Mouse (Mus musculus) CH12.LX (cell line): ENCODE measurements around the gene Cd86. TPM values are rescaled to one million over a fixed set of nuclear protein-coding genes. Genes with fewer than 3 reads are reported as not detected.

Experiments used
- DNase-seq: peaks from one replicate; pipeline ENCODE4 v3.0.0-alpha.2; 2013; ENCODE audit errors: extremely low read depth
- H3K27ac ChIP-seq: 2 replicates; pipeline ENCODE4 v1.5.1; 2012; ENCODE audit warnings: low read depth, mild to moderate bottlenecking, control low read depth, moderate library complexity; ENCODE audit not compliant: insufficient read depth
- H3K27me3 ChIP-seq: replicated peaks from 2 replicates; pipeline ENCODE3; 2012; ENCODE audit warnings: inconsistent platforms
- H3K36me3 ChIP-seq, 2 experiments: replicated peaks in 1 of 2; 2 replicates each; pipeline versions ENCODE3 to v1.6.1; 2012; ENCODE audit warnings: inconsistent platforms in 1 of 2, low read length in 1 of 2, mild to moderate bottlenecking in 1 of 2, mixed read lengths in 1 of 2, moderate library complexity in 1 of 2; ENCODE audit not compliant: control insufficient read depth in 1 of 2, insufficient read depth in 1 of 2
- H3K4me1 ChIP-seq, 2 experiments: 2 replicates each; pipeline ENCODE4 v1.6.1; 2012; ENCODE audit warnings: inconsistent platforms in 1 of 2, moderate library complexity in 1 of 2; ENCODE audit not compliant: insufficient read depth in 2 of 2, control insufficient read depth in 1 of 2
- H3K4me2 ChIP-seq: 2 replicates; pipeline ENCODE4 v1.6.1; 2012; ENCODE audit warnings: low read depth, mild to moderate bottlenecking, control low read depth; ENCODE audit not compliant: poor library complexity, insufficient read depth, severe bottlenecking
- H3K4me3 ChIP-seq, 3 experiments: fragments of 150-350 bp in 1 of 3; sonication (generic) in 1 of 3; replicated peaks in 1 of 3; 2 replicates each; pipeline versions ENCODE3 to v1.5.1; 2011 to 2012; ENCODE audit warnings: low read depth in 2 of 3, low read length in 2 of 3, mild to moderate bottlenecking in 2 of 3, moderate library complexity in 2 of 3, control low read depth in 1 of 3, improper control_type of control experiment in 1 of 3, inconsistent platforms in 1 of 3, mixed read lengths in 1 of 3; ENCODE audit not compliant: poor library complexity in 1 of 3
- H3K79me2 ChIP-seq: replicated peaks from 2 replicates; pipeline ENCODE4 v1.6.1; 2012; ENCODE audit warnings: mild to moderate bottlenecking, moderate library complexity; ENCODE audit not compliant: control insufficient read depth, poor library complexity, insufficient read depth, severe bottlenecking; ENCODE audit errors: extremely low read depth
- H3K9ac ChIP-seq: 2 replicates; pipeline ENCODE4 v1.6.1; 2012; ENCODE audit warnings: low read depth, mild to moderate bottlenecking, control low read depth, moderate library complexity; ENCODE audit not compliant: insufficient read depth
- H3K9me3 ChIP-seq: replicated peaks from 2 replicates; pipeline ENCODE3; 2012; ENCODE audit warnings: low read length, inconsistent platforms, mixed read lengths
- BHLHE40 ChIP-seq: IDR thresholded peaks from 2 replicates; pipeline ENCODE4 v1.6.1; 2011; ENCODE audit warnings: mild to moderate bottlenecking, low read depth, low read length, improper control_type of control experiment
- CHD1 ChIP-seq: IDR thresholded peaks from 2 replicates; pipeline ENCODE4 v1.6.1; 2012; ENCODE audit warnings: low read depth, low read length, improper control_type of control experiment, inconsistent platforms
- CHD2 ChIP-seq: IDR thresholded peaks from 2 replicates; pipeline ENCODE4 v1.6.1; 2011; ENCODE audit warnings: low read length, improper control_type of control experiment
- CTCF ChIP-seq, 2 experiments: IDR thresholded peaks in 1 of 2; conservative IDR thresholded peaks in 1 of 2; 2 replicates each; pipeline ENCODE4 v1.5.1; 2011 to 2012; ENCODE audit warnings: low read depth in 2 of 2, low read length in 2 of 2, improper control_type of control experiment in 1 of 2, inconsistent platforms in 1 of 2, mild to moderate bottlenecking in 1 of 2, moderate library complexity in 1 of 2
- EP300 ChIP-seq: IDR thresholded peaks from 2 replicates; pipeline ENCODE4 v1.6.1; 2011; ENCODE audit warnings: low read length, improper control_type of control experiment
- ETS1 ChIP-seq: conservative IDR thresholded peaks from 2 replicates; pipeline ENCODE4 v1.6.1; 2012; ENCODE audit warnings: low read depth, mild to moderate bottlenecking, inconsistent platforms, low read length, improper control_type of control experiment, moderate library complexity
- HCFC1 ChIP-seq: IDR thresholded peaks from 2 replicates; pipeline ENCODE4 v1.6.1; 2012; ENCODE audit warnings: low read depth, mild to moderate bottlenecking, inconsistent platforms, low read length, improper control_type of control experiment
- IRF4 ChIP-seq: IDR thresholded peaks from 2 replicates; pipeline ENCODE4 v1.6.1; 2014; ENCODE audit warnings: low read depth, mild to moderate bottlenecking, inconsistent platforms, low read length, improper control_type of control experiment
- JUND ChIP-seq: conservative IDR thresholded peaks from 2 replicates; pipeline ENCODE4 v1.6.1; 2011; ENCODE audit warnings: low read depth, low read length, improper control_type of control experiment
- KAT2A ChIP-seq: IDR thresholded peaks from 2 replicates; pipeline ENCODE4 v1.6.1; 2012; ENCODE audit warnings: low read length, improper control_type of control experiment, inconsistent platforms; ENCODE audit not compliant: insufficient replicate concordance
- MAFK ChIP-seq: IDR thresholded peaks from 2 replicates; pipeline ENCODE4 v1.6.1; 2011; ENCODE audit warnings: low read length, improper control_type of control experiment; ENCODE audit not compliant: insufficient replicate concordance
- MAX ChIP-seq: IDR thresholded peaks from 2 replicates; pipeline ENCODE4 v1.6.1; 2011; ENCODE audit warnings: low read length, improper control_type of control experiment
- MAZ ChIP-seq: IDR thresholded peaks from 2 replicates; pipeline ENCODE4 v1.6.1; 2012; ENCODE audit warnings: low read depth, mild to moderate bottlenecking, inconsistent platforms, low read length, improper control_type of control experiment, moderate library complexity
- MEF2A ChIP-seq: IDR thresholded peaks from 2 replicates; pipeline ENCODE4 v1.6.1; 2014; ENCODE audit warnings: low read depth, mild to moderate bottlenecking, inconsistent platforms, low read length, improper control_type of control experiment, borderline replicate concordance
- MXI1 ChIP-seq: IDR thresholded peaks from 2 replicates; pipeline ENCODE4 v1.6.1; 2011; ENCODE audit warnings: mild to moderate bottlenecking, low read depth, low read length, improper control_type of control experiment
- NRF1 ChIP-seq: IDR thresholded peaks from 2 replicates; pipeline ENCODE4 v1.6.1; 2014; ENCODE audit warnings: low read depth, mild to moderate bottlenecking, inconsistent platforms, low read length, improper control_type of control experiment, moderate library complexity
- PAX5 ChIP-seq: IDR thresholded peaks from 2 replicates; pipeline ENCODE4 v1.6.1; 2012; ENCODE audit warnings: low read length, inconsistent platforms, mixed read lengths
- POLR2A ChIP-seq: IDR thresholded peaks from 2 replicates; pipeline ENCODE4 v1.6.1; 2011; ENCODE audit warnings: low read depth, mild to moderate bottlenecking, improper control_type of control experiment, low read length
- RAD21 ChIP-seq: IDR thresholded peaks from 2 replicates; pipeline ENCODE4 v1.6.1; 2011; ENCODE audit warnings: low read depth, mild to moderate bottlenecking, low read length, improper control_type of control experiment, moderate library complexity
- RCOR1 ChIP-seq: conservative IDR thresholded peaks from 2 replicates; pipeline ENCODE4 v1.6.1; 2012; ENCODE audit warnings: low read depth, mild to moderate bottlenecking, inconsistent platforms, low read length, improper control_type of control experiment
- SIN3A ChIP-seq: IDR thresholded peaks from 2 replicates; pipeline ENCODE4 v1.6.1; 2012; ENCODE audit warnings: low read length, improper control_type of control experiment, inconsistent platforms
- SMC3 ChIP-seq: IDR thresholded peaks from 2 replicates; pipeline ENCODE4 v1.6.1; 2011; ENCODE audit warnings: low read depth, low read length, improper control_type of control experiment
- TBP ChIP-seq: conservative IDR thresholded peaks from 2 replicates; pipeline ENCODE4 v1.6.1; 2011; ENCODE audit warnings: low read depth, low read length, improper control_type of control experiment
- TCF12 ChIP-seq: IDR thresholded peaks from 2 replicates; pipeline ENCODE4 v1.6.1; 2014; ENCODE audit warnings: low read depth, mild to moderate bottlenecking, inconsistent platforms, low read length, improper control_type of control experiment
- UBTF ChIP-seq: IDR thresholded peaks from 2 replicates; pipeline ENCODE4 v1.6.1; 2012; ENCODE audit warnings: low read depth, mild to moderate bottlenecking, inconsistent platforms, low read length, improper control_type of control experiment, moderate library complexity
- USF1 ChIP-seq: IDR thresholded peaks from 2 replicates; pipeline ENCODE4 v1.6.1; 2014; ENCODE audit warnings: low read depth, mild to moderate bottlenecking, inconsistent platforms, low read length, improper control_type of control experiment
- USF2 ChIP-seq: conservative IDR thresholded peaks from 2 replicates; pipeline ENCODE4 v1.6.1; 2011; ENCODE audit warnings: low read depth, low read length, improper control_type of control experiment
- ZKSCAN1 ChIP-seq: IDR thresholded peaks from 2 replicates; pipeline ENCODE4 v1.6.1; 2012; ENCODE audit warnings: low read depth, inconsistent platforms, low read length, improper control_type of control experiment, borderline replicate concordance
- ZMIZ1 ChIP-seq: IDR thresholded peaks from 2 replicates; pipeline ENCODE4 v1.6.1; 2012; ENCODE audit warnings: low read depth, mild to moderate bottlenecking, inconsistent platforms, low read length, improper control_type of control experiment
- ZNF384 ChIP-seq: IDR thresholded peaks from 2 replicates; pipeline ENCODE4 v1.6.1; 2012; ENCODE audit warnings: low read depth, low read length, improper control_type of control experiment, inconsistent platforms
- dilution Hi-C: fragments of 300-500 bp; cut with MboI; formaldehyde crosslinking; loops from 2 replicates; pipeline ENCODE4 v1.14.3; 2020; ENCODE audit warnings: low sequenced_read_pairs; ENCODE audit not compliant: extremely low pct_unique_long_range_greater_than_20kb, extremely low pct_ligation_motif_present
- in situ Hi-C: fragments of 300-500 bp; cut with MboI; formaldehyde crosslinking; loops from 3 replicates; pipeline ENCODE4 v1.14.3; 2019; ENCODE audit warnings: low sequenced_read_pairs, low pct_ligation_motif_present, low pct_unique_long_range_greater_than_20kb, mixed read lengths
- polyA plus RNA-seq: library from polyadenylated mRNA; unstranded; fragments of >175 nt; gene quantifications from 2 replicates; pipeline ENCODE4 v1.2.1, GENCODE M21; 2012; ENCODE audit warnings: low read depth; ENCODE audit not compliant: insufficient read length
- total RNA-seq, 2 experiments: library from RNA; depleted of rRNA; stranded (reverse); fragments of 300-350 nt in 1 of 2; fragments of >200 nt in 1 of 2; gene quantifications; 2 replicates each; pipeline ENCODE4 v1.2.3; 2012 to 2014

The Cd86 gene
- total and polyA plus RNA-seq, 3 experiments = 102 to 191 (median 113) TPM

DNA sequence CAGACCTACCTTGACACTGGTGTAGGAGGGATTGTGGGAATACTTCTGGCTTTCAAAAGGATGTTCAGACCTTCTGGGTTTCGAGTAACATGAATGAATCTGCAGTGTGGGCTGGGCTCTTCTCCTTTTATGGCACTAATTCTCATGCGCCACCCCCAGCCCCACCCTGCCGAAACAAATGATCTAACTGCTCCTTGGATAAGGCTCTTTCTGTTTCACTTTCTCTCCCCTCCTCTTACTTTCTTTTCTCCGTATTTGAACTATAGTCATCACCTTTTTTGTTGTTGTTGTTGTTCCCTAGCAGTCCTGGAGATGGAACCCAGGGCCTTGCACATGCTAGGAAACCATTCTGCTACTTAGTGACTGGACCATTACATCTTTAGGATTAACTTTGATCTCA, 67.6 kb downstream of the Cd86 start:
- peak overlapping the region in 2 of 3 experiments; percentile 6 to 48 for H3K4me3 ChIP-seq
- peaks cover 13 to 29% of the 10 kb centered on the region in 2 experiments for H3K36me3 ChIP-seq
- in situ Hi-C loops = no loop called here
- no peaks in the 10 kb centered on the region for H3K27me3 ChIP-seq
- no peaks in the 10 kb centered on the region for H3K79me2 ChIP-seq
- H3K4me1 ChIP-seq = peaks cover 8 to 23% of the 10 kb centered on the region in 2 experiments
- H3K9ac ChIP-seq = peak overlapping the region; percentile 58
- peak; percentile 49 for DNase-seq
- H3K4me2 ChIP-seq = peak overlapping the region; percentile 77
- H3K9me3 ChIP-seq = no peaks in the 10 kb centered on the region
- H3K27ac ChIP-seq = peak overlapping the region; percentile 13; the same call in 1 of the 2 replicates
- TF ChIP-seq CHD2 = no peak
- no peak for TF ChIP-seq MAFK
- no peak for TF ChIP-seq BHLHE40
- TF ChIP-seq JUND = no peak
- TF ChIP-seq PAX5 = no peak
- TF ChIP-seq KAT2A = no peak
- peak; percentile 40 for TF ChIP-seq SMC3
- TF ChIP-seq ZMIZ1 = no peak
- no peak for TF ChIP-seq SIN3A
- TF ChIP-seq RAD21 = peak; percentile 13
- TF ChIP-seq EP300 = no peak; the same call in 1 of the 2 replicates
- TF ChIP-seq CHD1 = no peak
- TF ChIP-seq HCFC1 = no peak
- TF ChIP-seq USF1 = no peak
- TF ChIP-seq ZKSCAN1 = no peak
- TF ChIP-seq TCF12 = no peak
- TF ChIP-seq ETS1 = peak; percentile 79
- TF ChIP-seq USF2 = no peak
- peak in 1 of 2 experiments; percentile 13; a peak in 1 of 4 replicates for TF ChIP-seq CTCF (conservative IDR thresholded peaks at IDR 0.05 in 1 of 2, IDR thresholded peaks at IDR 0.05 in 1 of 2; ENCODE audit: low read depth in 2 of 2, low read length in 2 of 2)
- TF ChIP-seq IRF4 = 0 out of 2 replicates have a peak, but pooled peaks have one; percentile 26
- TF ChIP-seq NRF1 = no peak
- 0 out of 2 replicates have a peak, but pooled peaks have one; percentile 23 for TF ChIP-seq POLR2A
- TF ChIP-seq TBP = no peak
- 0 out of 2 replicates have a peak, but pooled peaks have one; percentile 33 for TF ChIP-seq MEF2A
- no peak for TF ChIP-seq RCOR1
- TF ChIP-seq ZNF384 = no peak
- TF ChIP-seq MXI1 = no peak
- no peak for TF ChIP-seq MAZ
- no peak for TF ChIP-seq UBTF
- TF ChIP-seq MAX = no peak
- TF ChIP-seq, all 38 proteins: peak for 7
- dilution Hi-C loops = no loop called here
